Mouse (Mus musculus) erythroblast, adult 5-6 weeks (primary cell): ENCODE results near the gene 1700086D15Rik. TPM values are rescaled to one million over a fixed set of nuclear protein-coding genes. Genes with fewer than 3 reads are reported as not detected.

Experiments used
- ATAC-seq: replicated peaks from 2 replicates; pipeline ENCODE4 v1.8.0; 2016; ENCODE audit warnings: moderate number of reproducible peaks, mild to moderate bottlenecking, moderate TSS enrichment, inconsistent platforms; ENCODE audit not compliant: poor library complexity, low FRiP score, severe bottlenecking
- total RNA-seq, 2 experiments: library from RNA; stranded (forward) in 1 of 2; stranded (reverse) in 1 of 2; fragments of 150-400 nt in 1 of 2; fragments of 200-764, 138-1000 nt in 1 of 2; gene quantifications; 2 replicates each; pipeline versions ENCODE4 v1.2.3 to v1.2.4; 2015 to 2017; ENCODE audit warnings: low replicate concordance in 2 of 2

Gene 1700086D15Rik
- total RNA-seq (2015; ENCODE audit: low replicate concordance) (not detected in 2 replicates), total RNA-seq (2017; ENCODE audit: low replicate concordance) (not detected in 2 replicates)

- ATAC-seq: no peak
Observed at GRCm38 (mm10) chr11:65159791-65160190, at the start of gene 1700086D15Rik. 1700086D15Rik (minus strand) TSS chr11:65159891.

DNA sequence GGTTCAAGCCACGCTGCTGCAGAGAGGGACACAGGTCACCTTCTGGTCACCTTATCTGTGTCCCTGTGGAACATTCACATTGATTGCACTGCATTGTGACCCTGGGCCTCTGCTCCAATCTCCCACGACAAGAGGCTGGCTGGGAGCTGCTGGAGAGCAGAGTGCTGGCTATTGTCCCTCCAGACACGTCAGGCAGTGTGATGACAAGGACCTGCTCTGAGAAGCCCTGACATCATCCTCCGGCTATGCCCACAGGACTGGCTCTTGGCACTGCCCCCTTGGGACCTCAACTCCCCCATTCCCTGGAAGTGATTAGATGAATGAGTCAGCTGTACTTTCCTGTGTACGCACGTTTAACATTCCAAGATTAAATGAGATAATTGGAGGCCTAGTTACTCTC is 49.8 kb upstream of the 1700086D15Rik start:
- ATAC-seq: no peak

DNA sequence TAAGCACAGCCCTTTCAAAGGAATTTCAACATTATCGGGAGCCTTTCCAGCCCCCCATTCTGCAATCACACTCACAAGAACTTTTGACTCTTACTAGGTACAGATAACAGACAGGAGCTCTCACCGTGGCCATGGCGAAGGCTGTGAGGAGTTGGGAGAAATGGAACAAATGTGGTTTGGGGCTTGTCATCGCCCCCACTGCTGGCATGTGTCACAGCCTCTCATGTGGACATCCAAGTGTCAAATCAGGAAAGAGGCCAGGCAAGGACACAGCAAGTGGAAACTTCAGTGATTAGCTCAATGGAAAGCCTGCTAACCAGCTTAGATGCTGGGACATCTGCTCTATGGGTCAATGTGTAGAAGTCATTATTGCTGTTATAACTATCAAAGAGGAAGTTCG is 45.6 kb upstream of the 1700086D15Rik start:
- ATAC-seq: no peak

DNA sequence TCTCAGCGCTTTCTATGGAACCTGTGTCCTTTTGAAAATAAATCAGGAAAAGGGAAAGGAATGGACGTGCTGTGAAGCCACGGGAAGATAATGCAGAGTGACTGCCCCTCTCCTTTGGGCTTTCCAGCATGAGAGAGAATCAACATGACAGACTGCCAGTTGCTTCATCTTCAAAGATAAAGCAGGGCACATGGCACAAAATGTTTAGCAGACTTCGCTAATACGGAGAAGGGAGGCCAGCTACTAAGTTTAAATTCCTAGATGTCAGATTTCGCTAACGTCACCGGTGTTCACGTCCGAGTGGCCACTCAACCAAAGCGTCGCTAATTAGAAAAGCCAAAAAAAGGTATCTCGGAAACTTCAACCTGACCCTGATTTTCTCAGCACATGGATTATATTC is 45.0 kb upstream of the 1700086D15Rik start:
- no peak for ATAC-seq

DNA sequence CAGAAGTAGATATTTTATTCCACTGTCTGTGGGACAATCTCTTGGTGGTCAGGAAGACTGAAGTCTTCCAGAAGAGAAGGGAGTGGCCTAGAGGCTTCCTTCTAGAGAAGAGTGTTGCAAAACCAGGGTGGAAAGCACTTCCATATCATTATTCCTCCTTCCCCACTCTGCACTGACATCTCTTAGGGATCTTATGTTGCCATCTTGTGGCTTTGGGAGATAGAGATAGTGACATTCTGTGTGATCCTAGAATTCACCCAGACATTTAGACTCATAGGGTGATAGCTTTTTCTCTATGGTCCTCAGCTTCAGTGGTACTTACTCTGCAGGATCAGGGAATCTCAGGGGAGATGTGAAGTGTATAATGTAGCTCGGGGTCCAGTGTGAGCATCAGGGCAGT is 43.3 kb upstream of the 1700086D15Rik start:
- ATAC-seq: no peak

- ATAC-seq: no peak
Observed at GRCm38 (mm10) chr11:65202236-65202635, 42.5 kb upstream of the 1700086D15Rik start.

- no peak for ATAC-seq
Observed at GRCm38 (mm10) chr11:65198026-65198425, 38.3 kb upstream of the 1700086D15Rik start.

- ATAC-seq: no peak
Observed at GRCm38 (mm10) chr11:65197280-65197679, 37.6 kb upstream of the 1700086D15Rik start.

DNA sequence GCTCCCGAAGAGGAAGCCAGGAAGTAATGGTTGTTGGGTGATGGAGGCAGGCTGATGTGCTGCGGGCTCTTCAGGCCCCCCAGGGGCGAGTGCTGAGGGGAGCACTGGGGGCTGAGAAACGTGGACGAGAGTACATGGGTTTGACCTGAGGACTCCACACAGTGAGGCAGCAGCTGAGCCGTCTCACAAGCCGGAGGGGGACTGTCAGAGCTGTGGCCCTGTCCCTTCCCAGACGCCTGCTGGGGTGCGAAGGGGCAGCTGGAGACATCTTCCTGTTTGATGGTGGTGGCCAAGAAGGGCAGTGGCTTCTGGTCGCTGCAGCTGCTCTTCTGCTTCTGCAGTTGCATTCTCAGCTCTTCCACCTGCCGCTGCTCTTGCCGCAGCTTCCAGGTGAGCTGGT is 27.3 kb upstream of the 1700086D15Rik start:
- no peak for ATAC-seq

DNA sequence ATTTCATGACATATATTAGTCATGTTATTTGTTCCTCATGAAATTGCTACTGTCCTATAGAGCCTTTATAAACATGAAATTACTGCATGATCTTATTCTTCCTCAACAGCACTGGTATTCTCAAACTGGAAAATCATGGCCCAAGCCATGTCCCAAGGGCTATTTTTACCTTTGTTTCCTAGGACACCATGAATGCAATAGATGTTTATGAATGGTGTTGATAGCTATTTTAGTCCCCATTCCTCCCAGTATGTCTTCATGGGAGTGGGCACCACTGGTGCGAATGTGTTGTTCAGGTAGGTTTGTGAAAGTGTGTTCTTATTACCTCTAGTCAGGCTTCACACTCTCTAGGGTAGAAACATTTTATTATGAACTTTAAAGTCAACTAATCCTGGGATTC is 25.4 kb upstream of the 1700086D15Rik start:
- no peak for ATAC-seq

- no peak for ATAC-seq
Observed at GRCm38 (mm10) chr11:65170121-65170750, 10.5 kb upstream of the 1700086D15Rik start.

- ATAC-seq: no peak
Observed at GRCm38 (mm10) chr11:65162767-65163120, 3.1 kb upstream of the 1700086D15Rik start, which contains the start of gene Arhgap44. Arhgap44 (minus strand) TSS chr11:65162961.

DNA sequence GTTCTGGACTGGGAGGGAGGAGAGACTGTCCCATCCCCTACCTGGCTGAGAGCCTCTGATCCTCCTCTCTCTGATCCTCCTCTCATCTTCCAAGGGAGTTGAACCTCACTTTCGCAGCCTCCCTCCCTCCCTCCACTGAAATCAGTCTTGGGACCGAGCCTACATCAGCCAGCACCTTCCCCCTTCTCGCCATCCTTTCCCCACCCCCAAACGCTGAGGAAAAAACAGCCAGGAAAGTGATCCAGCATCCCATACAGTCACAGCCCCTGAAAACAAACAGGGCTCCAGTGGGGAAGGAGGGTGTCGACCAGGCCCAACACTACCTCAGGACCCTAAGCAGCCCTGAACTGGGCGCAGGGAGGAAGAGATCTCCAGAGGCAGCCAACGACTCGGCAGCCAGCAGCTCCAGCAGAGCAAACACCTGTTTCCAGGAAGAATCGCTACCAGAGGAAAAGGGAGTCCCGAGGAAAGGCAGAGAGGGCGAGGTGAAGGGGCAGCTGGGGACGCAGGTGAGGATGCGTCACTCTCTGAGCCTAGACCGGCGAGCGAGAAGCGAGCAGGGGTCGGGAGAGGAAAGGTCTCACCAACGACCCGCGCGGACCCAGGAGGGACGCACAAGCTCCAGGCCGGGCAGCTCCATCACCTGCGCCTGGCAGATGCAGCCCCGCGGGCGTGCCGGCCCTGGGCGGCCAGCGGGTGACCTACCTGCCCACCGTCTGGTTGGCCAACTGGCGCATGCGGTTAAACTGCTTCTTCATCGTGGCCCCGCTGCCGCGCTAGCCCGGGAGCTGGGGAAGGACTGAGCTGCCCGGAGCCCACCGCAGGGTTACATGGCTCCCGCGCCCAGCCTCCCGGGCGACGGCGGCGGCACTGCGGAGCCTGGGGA is 2.4 kb upstream of the 1700086D15Rik start:
- no peak for ATAC-seq

DNA sequence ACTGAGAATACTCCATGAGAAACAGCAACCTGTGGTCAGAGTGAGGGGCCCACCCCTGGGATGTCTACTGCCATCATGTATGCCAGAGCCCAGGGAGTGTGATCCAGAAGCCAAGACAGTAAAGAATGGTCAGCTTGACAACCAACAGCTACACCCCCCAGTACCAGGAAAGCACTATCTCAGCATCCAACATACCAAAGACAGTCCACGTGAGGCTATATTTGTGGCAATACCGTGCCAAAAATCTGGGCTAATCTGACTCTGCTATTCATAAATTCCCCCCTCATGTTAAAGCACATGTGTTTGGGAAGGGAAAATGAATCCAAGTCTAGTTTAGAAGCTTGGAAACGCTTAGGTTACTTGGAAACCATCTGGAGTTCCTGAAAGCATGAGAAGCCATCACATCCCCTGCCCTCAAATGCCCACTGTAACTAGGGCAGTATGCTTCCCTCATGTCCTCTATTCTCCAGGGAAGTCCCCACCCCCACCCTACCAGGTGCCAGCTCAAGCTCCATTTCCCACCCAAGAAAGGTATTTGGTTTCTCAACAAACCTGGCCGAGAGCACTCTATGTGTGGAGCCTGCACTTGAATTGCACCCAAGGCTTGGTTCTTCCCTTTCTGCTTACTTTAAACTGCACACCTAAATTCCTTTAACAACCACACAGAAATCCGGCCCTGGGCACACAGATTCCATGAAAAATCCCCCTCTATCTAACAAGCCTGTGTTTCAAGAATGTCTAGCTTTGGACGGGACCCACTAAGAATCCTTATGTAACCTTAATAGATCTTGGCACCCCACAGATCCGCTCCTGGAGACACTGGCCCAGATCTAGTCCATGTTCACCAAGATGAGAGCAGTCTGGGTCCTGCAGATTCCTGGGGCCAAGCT is 1.5 kb upstream of the 1700086D15Rik start:
- ATAC-seq: no peak

- ATAC-seq: no peak
Observed at GRCm38 (mm10) chr11:65158658-65158990, 1.1 kb downstream of the 1700086D15Rik start.

DNA sequence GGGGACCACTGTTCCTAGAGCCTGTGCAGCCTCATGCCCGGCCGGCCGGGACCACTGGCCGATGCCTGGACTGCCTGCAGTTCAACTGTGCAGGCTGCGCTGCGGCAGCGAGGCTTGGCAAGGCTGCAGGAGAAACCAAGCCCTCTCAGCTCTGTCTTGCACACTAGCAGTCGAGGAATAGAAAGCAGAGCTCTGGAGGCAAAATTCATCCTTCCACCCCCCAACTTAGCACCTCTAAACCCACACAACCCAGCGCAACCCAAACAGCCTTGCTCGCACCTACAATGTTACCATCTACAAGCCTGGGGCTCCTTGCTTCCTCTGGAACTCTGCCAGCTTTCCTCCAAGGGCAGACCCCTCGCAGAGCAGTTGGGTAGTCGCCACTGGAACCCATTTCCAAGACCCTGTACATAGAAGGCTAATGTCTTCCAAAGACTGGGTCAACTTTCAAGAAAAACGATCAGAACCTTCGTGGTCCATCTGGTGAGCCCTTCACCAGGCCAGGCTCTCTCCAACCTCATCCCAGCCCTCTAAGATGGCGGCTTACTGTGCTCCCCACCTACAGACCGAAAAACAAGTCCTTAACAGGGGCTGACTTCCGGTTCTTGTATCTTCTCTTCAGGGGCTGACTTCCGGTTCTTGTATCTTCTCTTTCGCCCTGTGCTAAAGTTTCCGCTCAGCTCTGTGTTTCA is 1.6 kb downstream of the 1700086D15Rik start:
- ATAC-seq: no peak

DNA sequence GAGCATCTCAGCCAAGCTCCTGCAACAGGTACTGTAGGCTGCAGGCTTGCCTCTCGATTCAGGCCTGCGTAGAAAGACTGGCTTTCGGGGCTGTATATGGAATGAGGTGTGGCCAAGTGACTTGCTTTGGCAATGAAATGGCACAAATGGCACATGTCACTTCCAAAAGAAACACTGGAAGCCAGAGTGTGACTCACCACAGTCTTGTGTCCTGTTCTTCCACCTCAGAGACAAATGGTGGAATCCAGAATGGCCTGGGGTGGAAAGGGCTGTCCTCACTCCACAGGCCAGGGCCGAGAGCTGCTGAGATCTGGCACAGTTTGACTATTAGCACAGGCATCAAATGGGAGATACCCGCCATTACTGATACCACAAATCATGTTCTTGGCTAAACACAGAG is 6.7 kb downstream of the 1700086D15Rik start:
- ATAC-seq: no peak

DNA sequence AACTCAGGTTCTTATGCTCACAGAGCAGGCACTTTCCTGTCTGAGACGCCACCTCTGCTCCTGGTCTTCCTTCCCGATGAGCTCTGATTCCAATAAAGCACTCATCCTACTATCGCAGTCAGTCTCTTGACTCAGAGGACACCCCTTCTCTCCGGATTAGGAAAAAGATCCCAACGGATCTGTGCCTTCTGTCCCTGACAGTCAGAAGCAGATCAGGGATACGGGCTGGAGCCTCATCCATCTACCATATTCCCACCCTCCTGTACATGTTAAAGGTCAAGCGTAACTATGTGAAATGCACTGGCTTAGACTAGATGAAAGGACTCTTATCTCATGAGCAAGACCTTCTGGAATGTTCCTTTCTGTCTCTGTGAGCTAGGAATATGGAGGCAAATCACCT is 11.2 kb downstream of the 1700086D15Rik start:
- no peak for ATAC-seq

DNA sequence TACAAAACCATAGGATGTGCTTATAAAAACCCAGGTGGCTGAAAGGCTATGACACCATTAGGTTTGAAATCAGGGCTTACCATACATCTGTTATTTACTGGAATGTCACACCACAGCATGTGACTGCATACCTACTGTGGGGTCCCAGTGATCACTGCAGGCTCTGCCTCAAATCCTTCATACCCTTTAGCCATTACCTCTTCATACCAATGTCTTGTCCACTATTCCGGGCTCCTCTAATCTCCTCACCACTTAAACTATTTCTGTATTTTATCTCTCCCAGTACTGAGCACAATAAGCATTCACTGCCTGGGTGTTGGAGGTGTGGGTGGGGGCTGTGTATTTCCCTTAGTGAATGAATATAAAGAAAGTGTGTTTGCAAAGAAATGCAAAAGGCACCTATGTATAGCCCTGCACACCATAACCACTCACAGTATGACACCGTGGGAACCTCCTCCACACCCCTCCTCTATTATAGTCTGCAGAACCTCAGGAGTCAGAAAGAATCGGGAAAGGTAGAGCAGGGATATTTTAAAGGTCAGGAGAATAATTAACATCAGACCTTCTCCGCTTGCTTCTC is 16.8 kb downstream of the 1700086D15Rik start:
- no peak for ATAC-seq
